Mouse (Mus musculus) layer of hippocampus, adult 2 months (tissue): ENCODE results near the gene Zfp341. TPM values are rescaled to one million over a fixed set of nuclear protein-coding genes. Genes with fewer than 3 reads are reported as not detected.

Experiments
- DNase-seq, 2 experiments: peaks; one replicate each; pipeline ENCODE4 v3.0.0; 2022; ENCODE audit warnings: low spot score in 2 of 2
- H3K27ac ChIP-seq: fragments of 200-600 bp; 2 replicates; pipeline ENCODE4 v1.8.1; 2022
- H3K4me3 ChIP-seq: fragments of 200-600 bp; 2 replicates; pipeline ENCODE4 v1.8.1; 2022; ENCODE audit warnings: mild to moderate bottlenecking
- CTCF ChIP-seq: fragments of 200-600 bp; conservative IDR thresholded peaks from 2 replicates; pipeline ENCODE4 v1.8.1; 2022; ENCODE audit warnings: antibody characterized with exemption, mild to moderate bottlenecking, moderate library complexity
- long read RNA-seq, 2 experiments: library from polyadenylated mRNA; stranded (forward); transcript quantifications; one replicate each; pipeline ENCODE4 v2.0.0; 2021; ENCODE audit warnings: borderline mapping rate in 2 of 2
- total RNA-seq, 2 experiments: library from RNA; stranded (reverse); gene quantifications; 2 replicates each; pipeline ENCODE4 v1.2.3; 2021

The Zfp341 gene
- 10 to 100 TPM in 1 of 2 experiments, 1 to 10 TPM in 1; 9.1 to 10.8 TPM for total RNA-seq
- long read RNA-seq, experiment 1, partial matches to known transcripts, result 3 of 5 reads
- long read RNA-seq, experiment 1, other reads (novel, unspliced or antisense), result 2 of 5 reads
- long read RNA-seq, experiment 2, partial matches to known transcripts, result 2 of 3 reads
- long read RNA-seq, experiment 2, other reads (novel, unspliced or antisense), result 1 of 3 reads

- DNase-seq, result peak; percentile 88 to 89
- peak within 1 kb of the TSS; percentile 97 for H3K27ac ChIP-seq
- H3K4me3 ChIP-seq, result peak within 1 kb of the TSS; percentile 84
- peak; percentile 92 for TF ChIP-seq CTCF
These were observed at the start of gene Zfp341, which contains the start of gene 4930519P11Rik for GRCm38 (mm10) chr2:154613118-154614115. Zfp341 (plus strand) TSS chr2:154613297. 4930519P11Rik (minus strand) TSS chr2:154613437.

GRCm38 (mm10) chr2:154563612-154564170 is 49.4 kb upstream of the Zfp341 start:
- no peak for TF ChIP-seq CTCF

GRCm38 (mm10) chr2:154565562-154565961 is 47.5 kb upstream of the Zfp341 start:
- Histone ChIP-seq H3K27ac (no peak overlapping the region), H3K4me3 (no peak overlapping the region)
- TF ChIP-seq CTCF, result no peak
- no peak for DNase-seq

More at GRCm38 (mm10) chr2:154563612-154564170, 49.4 kb upstream of the Zfp341 start:
- Histone ChIP-seq H3K4me3 (no peak overlapping the region), H3K27ac (no peak overlapping the region)
- no peak for DNase-seq

GRCm38 (mm10) chr2:154566641-154567040 is 46.5 kb upstream of the Zfp341 start:
- Histone ChIP-seq H3K4me3 (no peak overlapping the region), H3K27ac (no peak overlapping the region)
- no peak for TF ChIP-seq CTCF
- DNase-seq, result no peak

GRCm38 (mm10) chr2:154567766-154568165 is 45.3 kb upstream of the Zfp341 start:
- no peak overlapping the region for H3K4me3 ChIP-seq
- DNase-seq, result no peak
- no peak overlapping the region for H3K27ac ChIP-seq
- TF ChIP-seq CTCF, result no peak

GRCm38 (mm10) chr2:154568329-154569070 is 44.6 kb upstream of the Zfp341 start:
- no peak for TF ChIP-seq CTCF
- no peak for DNase-seq
- H3K4me3 ChIP-seq, result peak overlapping the region; percentile 68
- peak overlapping the region; percentile 56; the same call in 1 of the 2 replicates for H3K27ac ChIP-seq

GRCm38 (mm10) chr2:154569071-154569748 is 43.9 kb upstream of the Zfp341 start:
- peak overlapping the region; percentile 56; the same call in 1 of the 2 replicates for H3K27ac ChIP-seq
- peak overlapping the region; percentile 68 for H3K4me3 ChIP-seq
- peak in 1 of 2 experiments; percentile 34 for DNase-seq
- TF ChIP-seq CTCF, result no peak

- TF ChIP-seq CTCF, result peak; percentile 31
These were observed 43.2 kb upstream of the Zfp341 start, which contains the start of gene E2f1 for GRCm38 (mm10) chr2:154569836-154570286. E2f1 (minus strand) TSS chr2:154569892.

GRCm38 (mm10) chr2:154570666-154571065 is 42.4 kb upstream of the Zfp341 start:
- no peak for DNase-seq
- Histone ChIP-seq H3K4me3 (no peak overlapping the region), H3K27ac (no peak overlapping the region)
- TF ChIP-seq CTCF, result no peak

More at GRCm38 (mm10) chr2:154569836-154570286, 43.2 kb upstream of the Zfp341 start, which contains the start of gene E2f1:
- Histone ChIP-seq H3K27ac (peak within 1 kb of the TSS; percentile 56; the same call in 1 of the 2 replicates), H3K4me3 (peak within 1 kb of the TSS; percentile 68)
- peak; percentile 92 to 96 for DNase-seq

GRCm38 (mm10) chr2:154571266-154571665 is 41.8 kb upstream of the Zfp341 start:
- Histone ChIP-seq H3K27ac (no peak overlapping the region), H3K4me3 (no peak overlapping the region)
- DNase-seq, result no peak
- TF ChIP-seq CTCF, result no peak

- no peak for DNase-seq
- no peak overlapping the region for H3K4me3 ChIP-seq
- TF ChIP-seq CTCF, result no peak
- no peak overlapping the region for H3K27ac ChIP-seq
These were observed 41.1 kb upstream of the Zfp341 start for GRCm38 (mm10) chr2:154571976-154572375.
